Mouse (Mus musculus): Measurements from ENCODE around the gene Pkig. TPM values are rescaled to one million over a fixed set of nuclear protein-coding genes. Genes with fewer than 3 reads are reported as not detected.
"Not testable (repeated sequence)": the region's sequence is repeated elsewhere in the genome, so short reads cannot be mapped to it uniquely, and the experiment has no call there.

Gene Pkig
- polyA plus RNA-seq, 1 experiment from 2014 or later = 189 TPM

DNA sequence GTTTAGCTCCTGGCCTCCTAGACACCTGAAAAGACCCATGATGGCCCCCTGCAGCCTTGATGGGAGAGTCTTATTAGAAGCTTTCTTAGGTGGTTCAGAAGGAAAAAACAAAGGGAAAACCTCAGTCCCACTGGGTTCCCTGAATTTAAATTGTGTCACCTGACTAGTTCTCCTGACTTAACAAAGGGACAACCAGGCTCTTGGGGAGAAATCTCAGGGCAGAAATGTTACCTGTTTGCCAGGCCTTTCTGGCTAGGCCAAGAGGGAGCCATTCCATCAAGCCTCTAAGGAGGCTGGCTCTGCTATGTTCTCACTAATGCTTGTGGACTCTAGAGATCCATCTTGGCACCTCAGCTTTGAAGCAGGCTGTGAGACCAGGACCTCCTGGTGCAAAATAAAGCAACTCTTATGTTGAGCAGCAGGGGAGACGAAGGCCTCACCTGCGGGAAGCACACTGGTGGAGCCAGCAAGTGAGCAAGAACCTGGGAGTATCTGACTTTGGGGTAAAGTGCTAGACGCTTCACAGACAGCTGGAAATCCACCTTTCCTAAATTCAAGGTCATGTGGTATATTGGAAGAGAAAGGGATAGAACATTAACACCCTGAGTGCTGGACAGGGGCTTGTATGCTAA, 40.8 kb upstream of the Pkig start:
- Histone ChIP-seq H3K27ac (ENCODE audit: low read depth, low read length) (no peak overlapping the region), H3K4me1 (replicated peaks; ENCODE audit: control insufficient read depth, insufficient read depth, low read length) (no peaks in the 10 kb centered on the region), H3K4me3 (ENCODE audit: low read depth, low read length) (no peak overlapping the region), H3K36me3 (ENCODE audit: control insufficient read depth, insufficient read depth, low read length) (no peaks in the 10 kb centered on the region; the same call in none of the 2 replicates), H3K27me3 (ENCODE audit: control insufficient read depth, insufficient read depth, low read length) (no peaks in the 10 kb centered on the region), H3K4me2 (ENCODE audit: low read depth, low read length, severe bottlenecking) (no peak overlapping the region), H3K9me3 (ENCODE audit: control insufficient read depth, low read length) (no peaks in the 10 kb centered on the region), H3K9ac (ENCODE audit: low read length) (no peak overlapping the region)
- no peak for ATAC-seq (replicated peaks; ENCODE audit: low FRiP score)
- WGBS = 91% methylated on average over 3 of the region's 3 CpGs
- no peak for DNase-seq (ENCODE audit: low spot score)

DNA sequence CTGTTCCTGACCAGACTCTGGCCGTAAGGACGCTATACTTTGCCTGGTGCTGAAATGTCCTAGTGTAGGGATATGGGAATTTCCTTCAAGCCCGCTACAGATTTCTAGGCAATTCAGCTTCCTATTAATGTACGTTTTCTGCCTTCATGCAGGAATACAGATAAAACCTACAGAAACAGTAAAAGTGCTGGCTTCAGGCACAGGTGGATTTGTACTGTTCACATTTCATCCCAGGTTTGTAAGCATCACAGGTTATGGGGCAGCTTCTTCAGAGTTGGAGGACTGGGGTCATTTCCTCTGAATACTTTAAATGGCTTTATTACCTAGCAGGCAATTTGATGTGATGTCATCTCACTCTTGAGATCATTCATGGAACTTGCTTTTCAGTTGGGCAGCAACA, 40.3 kb upstream of the Pkig start:
- DNase-seq (ENCODE audit: low spot score) (no peak), ATAC-seq (replicated peaks; ENCODE audit: low FRiP score) (no peak)
- Histone ChIP-seq H3K4me1 (replicated peaks; ENCODE audit: control insufficient read depth, insufficient read depth, low read length) (no peaks in the 10 kb centered on the region), H3K9me3 (ENCODE audit: control insufficient read depth, low read length) (no peaks in the 10 kb centered on the region), H3K4me2 (ENCODE audit: low read depth, low read length, severe bottlenecking) (no peak overlapping the region), H3K27me3 (ENCODE audit: control insufficient read depth, insufficient read depth, low read length) (no peaks in the 10 kb centered on the region), H3K9ac (ENCODE audit: low read length) (no peak overlapping the region), H3K4me3 (ENCODE audit: low read depth, low read length) (no peak overlapping the region), H3K36me3 (ENCODE audit: control insufficient read depth, insufficient read depth, low read length) (no peaks in the 10 kb centered on the region; the same call in none of the 2 replicates), H3K27ac (ENCODE audit: low read depth, low read length) (no peak overlapping the region)
- 92% methylated on average over 4 of the region's 4 CpGs for WGBS

DNA sequence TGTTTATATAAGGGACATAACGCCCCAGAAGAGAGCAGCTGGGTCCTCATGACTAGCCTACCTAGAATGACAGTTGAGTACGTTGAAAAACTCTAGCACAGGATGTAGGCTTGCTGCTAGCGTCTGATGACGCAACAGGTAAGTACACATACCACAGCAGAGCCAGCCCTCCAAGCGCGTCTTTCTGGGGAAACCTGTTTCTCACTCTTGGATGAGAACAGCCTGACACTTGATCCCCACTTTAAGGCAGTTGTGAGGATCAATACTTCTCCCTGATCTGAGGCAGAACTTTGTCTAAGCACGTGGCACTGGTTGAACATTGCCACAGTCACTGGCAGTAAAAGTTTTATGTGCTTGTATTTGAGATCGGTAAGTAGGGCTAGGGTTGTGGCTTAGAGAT, 37.7 kb upstream of the Pkig start:
- no peaks in the 10 kb centered on the region for H3K27me3 ChIP-seq (ENCODE audit: control insufficient read depth, insufficient read depth, low read length)
- no peaks in the 10 kb centered on the region for H3K4me1 ChIP-seq (replicated peaks; ENCODE audit: control insufficient read depth, insufficient read depth, low read length)
- WGBS = 92% methylated on average over 8 of the region's 8 CpGs

DNA sequence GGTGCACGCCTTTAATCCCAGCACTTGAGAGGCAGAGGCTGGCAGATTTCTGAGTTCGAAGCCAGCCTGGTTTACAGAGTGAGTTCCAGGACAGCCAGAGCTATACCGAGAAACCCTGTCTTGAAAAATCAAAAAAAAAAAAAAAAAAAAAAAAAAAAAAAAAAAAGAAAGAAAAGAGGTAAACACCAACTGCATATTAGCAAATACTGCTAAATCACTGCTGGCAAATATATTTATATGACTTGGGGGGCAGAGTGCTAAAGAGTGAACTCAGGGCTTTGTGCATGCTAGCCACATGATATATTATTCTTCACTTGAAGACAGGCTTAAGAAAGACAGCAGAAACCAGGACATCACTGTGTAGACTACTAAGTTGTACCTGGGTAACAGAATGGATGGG, 36.8 kb upstream of the Pkig start:
- not testable (repeated sequence) for ATAC-seq (replicated peaks; ENCODE audit: low FRiP score); H3K4me2 ChIP-seq (ENCODE audit: low read depth, low read length, severe bottlenecking); H3K4me3 ChIP-seq (ENCODE audit: low read depth, low read length); H3K9me3 ChIP-seq (ENCODE audit: control insufficient read depth, low read length); H3K9ac ChIP-seq (ENCODE audit: low read length); DNase-seq (ENCODE audit: low spot score); H3K27ac ChIP-seq (ENCODE audit: low read depth, low read length); H3K4me1 ChIP-seq (replicated peaks; ENCODE audit: control insufficient read depth, insufficient read depth, low read length); H3K27me3 ChIP-seq (ENCODE audit: control insufficient read depth, insufficient read depth, low read length); H3K36me3 ChIP-seq (ENCODE audit: control insufficient read depth, insufficient read depth, low read length)
- WGBS = 93% methylated on average over 3 of the region's 3 CpGs

More for the DNA sequence above, 37.7 kb upstream of the Pkig start:
- Histone ChIP-seq H3K27ac (ENCODE audit: low read depth, low read length) (no peak overlapping the region), H3K9ac (ENCODE audit: low read length) (no peak overlapping the region), H3K4me2 (ENCODE audit: low read depth, low read length, severe bottlenecking) (no peak overlapping the region), H3K4me3 (ENCODE audit: low read depth, low read length) (no peak overlapping the region), H3K36me3 (ENCODE audit: control insufficient read depth, insufficient read depth, low read length) (no peaks in the 10 kb centered on the region; the same call in 1 of the 2 replicates), H3K9me3 (ENCODE audit: control insufficient read depth, low read length) (no peaks in the 10 kb centered on the region)
- no peak for ATAC-seq (replicated peaks; ENCODE audit: low FRiP score)
- no peak for DNase-seq (ENCODE audit: low spot score)

DNA sequence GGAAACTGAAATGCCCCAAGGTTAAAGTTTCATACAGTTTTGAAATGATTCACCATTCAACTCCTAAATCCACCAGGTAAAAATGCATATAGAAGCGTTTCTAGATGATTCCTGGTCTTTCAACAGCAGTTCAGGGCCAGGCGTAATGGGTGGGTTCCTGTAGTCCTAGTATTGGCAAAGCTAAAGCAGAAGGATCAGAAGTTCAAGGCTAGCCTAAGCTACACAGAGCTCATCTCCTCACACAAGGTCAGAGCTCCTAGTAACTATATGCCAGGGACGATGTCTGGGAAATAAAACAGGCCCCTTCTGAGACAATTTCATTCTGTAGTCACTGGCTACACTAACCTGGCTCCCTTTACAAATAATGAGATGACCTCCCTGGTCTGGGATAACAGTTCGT, 27.0 kb upstream of the Pkig start:
- Histone ChIP-seq H3K9me3 (ENCODE audit: control insufficient read depth, low read length) (no peaks in the 10 kb centered on the region), H3K4me3 (ENCODE audit: low read depth, low read length) (no peak overlapping the region), H3K4me1 (replicated peaks; ENCODE audit: control insufficient read depth, insufficient read depth, low read length) (no peaks in the 10 kb centered on the region), H3K27me3 (ENCODE audit: control insufficient read depth, insufficient read depth, low read length) (no peaks in the 10 kb centered on the region), H3K27ac (ENCODE audit: low read depth, low read length) (no peak overlapping the region), H3K4me2 (ENCODE audit: low read depth, low read length, severe bottlenecking) (no peak overlapping the region), H3K36me3 (ENCODE audit: control insufficient read depth, insufficient read depth, low read length) (peaks cover 7% of the 10 kb centered on the region; the same call in 1 of the 2 replicates), H3K9ac (ENCODE audit: low read length) (no peak overlapping the region)
- ATAC-seq (replicated peaks; ENCODE audit: low FRiP score) = no peak
- WGBS = 89% methylated on average over 4 of the region's 4 CpGs
- no peak for DNase-seq (ENCODE audit: low spot score)

DNA sequence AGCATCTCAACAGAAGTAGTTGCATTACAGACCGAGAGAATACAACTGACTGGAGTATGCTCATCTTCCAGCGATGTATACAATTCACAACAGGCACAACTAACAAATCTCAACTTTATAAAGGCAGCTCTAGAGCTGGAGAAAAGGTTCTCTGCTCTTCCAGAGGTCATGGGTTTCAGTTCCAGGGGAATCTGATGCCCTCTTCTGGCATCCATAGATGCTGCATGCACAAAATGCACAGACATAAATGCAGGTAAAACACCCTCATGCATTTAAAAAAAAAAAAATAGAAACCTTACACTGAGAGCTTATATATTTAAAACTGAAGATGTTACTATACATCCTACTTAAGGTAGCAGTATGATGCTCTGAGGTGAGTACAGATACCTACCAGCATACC, 26.5 kb upstream of the Pkig start:
- DNase-seq (ENCODE audit: low spot score) (no peak), ATAC-seq (replicated peaks; ENCODE audit: low FRiP score) (no peak)
- Histone ChIP-seq H3K9ac (ENCODE audit: low read length) (no peak overlapping the region), H3K27ac (ENCODE audit: low read depth, low read length) (no peak overlapping the region), H3K9me3 (ENCODE audit: control insufficient read depth, low read length) (no peaks in the 10 kb centered on the region), H3K4me3 (ENCODE audit: low read depth, low read length) (no peak overlapping the region), H3K36me3 (ENCODE audit: control insufficient read depth, insufficient read depth, low read length) (peaks cover 7% of the 10 kb centered on the region; the same call in 1 of the 2 replicates), H3K4me2 (ENCODE audit: low read depth, low read length, severe bottlenecking) (no peak overlapping the region), H3K27me3 (ENCODE audit: control insufficient read depth, insufficient read depth, low read length) (no peaks in the 10 kb centered on the region), H3K4me1 (replicated peaks; ENCODE audit: control insufficient read depth, insufficient read depth, low read length) (no peaks in the 10 kb centered on the region)
- 95% methylated on average over 2 of the region's 2 CpGs for WGBS

DNA sequence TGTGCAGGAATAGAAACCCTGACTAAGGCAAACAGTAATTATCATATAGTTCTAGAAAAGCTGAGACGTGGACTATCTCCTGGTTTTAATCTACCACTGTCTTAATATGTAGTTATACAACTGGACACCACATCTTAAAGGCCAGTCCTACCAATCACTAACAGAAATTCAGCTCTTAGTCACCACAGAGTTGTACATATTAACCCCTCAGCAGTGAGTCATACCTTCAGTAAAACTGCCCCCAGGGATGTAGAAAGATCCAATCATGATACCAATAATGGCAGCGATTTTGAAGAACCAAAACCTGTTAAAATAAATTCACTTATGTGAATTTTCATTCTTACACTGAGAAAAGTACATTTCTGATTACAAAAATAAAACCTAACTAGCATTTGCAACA, 24.0 kb upstream of the Pkig start:
- Histone ChIP-seq H3K27me3 (ENCODE audit: control insufficient read depth, insufficient read depth, low read length) (no peaks in the 10 kb centered on the region), H3K9ac (ENCODE audit: low read length) (no peak overlapping the region), H3K9me3 (ENCODE audit: control insufficient read depth, low read length) (no peaks in the 10 kb centered on the region), H3K4me3 (ENCODE audit: low read depth, low read length) (no peak overlapping the region), H3K27ac (ENCODE audit: low read depth, low read length) (no peak overlapping the region), H3K4me2 (ENCODE audit: low read depth, low read length, severe bottlenecking) (no peak overlapping the region), H3K36me3 (ENCODE audit: control insufficient read depth, insufficient read depth, low read length) (no peaks in the 10 kb centered on the region), H3K4me1 (replicated peaks; ENCODE audit: control insufficient read depth, insufficient read depth, low read length) (no peaks in the 10 kb centered on the region)
- ATAC-seq (replicated peaks; ENCODE audit: low FRiP score) (no peak), DNase-seq (ENCODE audit: low spot score) (no peak)
- WGBS = 97% methylated on average over 2 of the region's 2 CpGs

DNA sequence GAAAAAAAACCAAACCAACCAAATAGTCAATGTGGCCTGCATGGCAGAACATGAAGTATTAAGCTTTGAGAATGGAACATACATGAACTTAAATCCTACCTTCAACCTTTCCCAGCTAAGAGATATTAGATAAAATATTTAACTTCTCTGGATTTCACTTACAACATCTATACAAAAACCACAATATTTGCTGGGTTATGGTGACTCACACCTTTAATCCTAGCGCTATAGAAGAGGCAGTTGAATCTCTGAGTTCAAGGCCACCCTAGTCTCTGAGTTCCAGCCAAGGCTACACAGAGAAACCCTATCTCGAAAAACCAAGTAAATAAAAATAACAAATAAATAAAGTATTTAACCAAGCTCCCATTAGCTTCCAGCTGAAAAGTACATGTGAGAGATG, 22.1 kb upstream of the Pkig start:
- DNase-seq (ENCODE audit: low spot score) (no peak), ATAC-seq (replicated peaks; ENCODE audit: low FRiP score) (no peak)
- Histone ChIP-seq H3K27me3 (ENCODE audit: control insufficient read depth, insufficient read depth, low read length) (no peaks in the 10 kb centered on the region), H3K4me3 (ENCODE audit: low read depth, low read length) (no peak overlapping the region), H3K4me2 (ENCODE audit: low read depth, low read length, severe bottlenecking) (no peak overlapping the region), H3K9ac (ENCODE audit: low read length) (no peak overlapping the region), H3K4me1 (replicated peaks; ENCODE audit: control insufficient read depth, insufficient read depth, low read length) (no peaks in the 10 kb centered on the region), H3K9me3 (ENCODE audit: control insufficient read depth, low read length) (no peaks in the 10 kb centered on the region), H3K27ac (ENCODE audit: low read depth, low read length) (no peak overlapping the region), H3K36me3 (ENCODE audit: control insufficient read depth, insufficient read depth, low read length) (no peaks in the 10 kb centered on the region)
- WGBS = 94% methylated on average over 2 of the region's 2 CpGs

DNA sequence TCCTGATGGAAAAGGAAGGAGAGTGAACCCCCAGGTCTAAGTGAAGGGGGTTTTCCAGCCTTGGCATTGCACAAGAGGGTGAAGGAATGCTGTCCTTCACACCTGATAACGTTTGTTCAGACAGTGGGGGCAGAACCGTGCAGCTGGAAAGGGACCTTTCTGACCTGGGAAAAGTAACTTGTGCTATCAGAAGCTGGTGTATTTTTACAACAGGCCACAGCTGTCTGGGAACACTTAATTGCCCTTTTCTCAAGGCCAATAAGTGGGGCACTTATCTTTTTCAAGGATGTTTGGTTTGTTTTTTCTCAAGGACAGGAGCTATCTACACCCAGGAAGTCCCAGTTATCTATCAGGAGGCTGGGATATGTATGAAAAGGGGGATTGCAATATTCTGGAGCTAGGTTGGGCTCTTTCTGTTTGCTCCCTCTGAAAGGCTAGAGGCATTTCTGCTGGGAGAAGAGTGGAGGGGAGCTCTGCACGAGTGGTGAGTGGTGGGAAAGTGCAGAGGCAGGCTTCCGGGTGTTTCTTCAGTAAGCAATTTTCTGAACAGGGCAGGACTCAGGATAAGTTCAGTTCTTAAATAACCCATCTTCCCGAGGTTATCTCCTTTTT, 20.4 kb upstream of the Pkig start:
- 71% methylated on average over 5 of the region's 5 CpGs for WGBS
- Histone ChIP-seq H3K4me2 (ENCODE audit: low read depth, low read length, severe bottlenecking) (no peak overlapping the region), H3K4me3 (ENCODE audit: low read depth, low read length) (no peak overlapping the region), H3K27me3 (ENCODE audit: control insufficient read depth, insufficient read depth, low read length) (no peaks in the 10 kb centered on the region), H3K9me3 (ENCODE audit: control insufficient read depth, low read length) (no peaks in the 10 kb centered on the region), H3K9ac (ENCODE audit: low read length) (no peak overlapping the region), H3K27ac (ENCODE audit: low read depth, low read length) (no peak overlapping the region), H3K36me3 (ENCODE audit: control insufficient read depth, insufficient read depth, low read length) (no peaks in the 10 kb centered on the region), H3K4me1 (replicated peaks; ENCODE audit: control insufficient read depth, insufficient read depth, low read length) (no peaks in the 10 kb centered on the region)
- DNase-seq (ENCODE audit: low spot score) (no peak), ATAC-seq (replicated peaks; ENCODE audit: low FRiP score) (no peak)
